Mouse (Mus musculus) kidney, adult 2 months (tissue): Measurements from ENCODE around the gene Tgfbi. TPM values are rescaled to one million over a fixed set of nuclear protein-coding genes. Genes with fewer than 3 reads are reported as not detected.
A peak's percentile ranks its signal among the peaks of the same experiment; 100 is the strongest.

ENCODE experiments used
- DNase-seq: peaks from one replicate; pipeline ENCODE4 v3.0.0; 2021
- H3K27ac ChIP-seq: fragments of 200-500 bp; 2 replicates; pipeline ENCODE4 v1.5.1; 2012; ENCODE audit warnings: low read depth, low read length, control low read depth, inconsistent platforms; ENCODE audit not compliant: insufficient read depth
- H3K27me3 ChIP-seq: fragments of 200-500 bp; replicated peaks from 2 replicates; pipeline ENCODE4 v1.6.1; 2012; ENCODE audit warnings: mild to moderate bottlenecking, moderate library complexity, low read length, inconsistent platforms; ENCODE audit not compliant: control insufficient read depth, insufficient read depth
- H3K36me3 ChIP-seq: fragments of 200-500 bp; 2 replicates; pipeline ENCODE4 v1.6.1; 2012; ENCODE audit warnings: mild to moderate bottlenecking, moderate library complexity, low read length, inconsistent platforms; ENCODE audit not compliant: control insufficient read depth, insufficient read depth
- H3K4me1 ChIP-seq: fragments of 200-500 bp; 2 replicates; pipeline ENCODE4 v1.6.1; 2011; ENCODE audit warnings: low read length; ENCODE audit not compliant: control insufficient read depth, insufficient read depth
- H3K4me3 ChIP-seq: fragments of 200-500 bp; 2 replicates; pipeline ENCODE4 v1.5.1; 2011; ENCODE audit warnings: mild to moderate bottlenecking, low read depth, low read length, control low read depth; ENCODE audit not compliant: insufficient read depth
- CTCF ChIP-seq: fragments of 200-500 bp; conservative IDR thresholded peaks from 2 replicates; pipeline ENCODE4 v1.5.1; 2011; ENCODE audit warnings: low read depth, mild to moderate bottlenecking, control low read depth, low read length, moderate library complexity, mixed read lengths; ENCODE audit not compliant: insufficient read depth, insufficient read length
- POLR2A ChIP-seq: fragments of 200-500 bp; IDR thresholded peaks from one replicate; pipeline ENCODE4 v1.6.1; 2011; ENCODE audit warnings: low read depth, low read length, control low read depth
- WGBS: fragments of 180-500 bp; shearing (Covaris S2); methylation state at CpG from one replicate; pipeline ENCODE4 v1.1.7; 2018; 5-methylcytosine and 5-hydroxymethylcytosine counted together
- polyA plus RNA-seq: library from polyadenylated mRNA; depleted of rRNA; stranded (reverse); fragments of >200 nt; gene quantifications from 2 replicates; pipeline ENCODE4 v1.2.3, GENCODE M21; 2012

Gene Tgfbi
- polyA plus RNA-seq, 1 experiment, result 18.8 TPM

- no peak overlapping the region for H3K27ac ChIP-seq
- WGBS, result 83% methylated on average over 5 of the region's 5 CpGs
- peaks cover 2% of the 10 kb centered on the region; the same call in 1 of the 2 replicates for H3K4me1 ChIP-seq
- TF ChIP-seq CTCF (no peak), POLR2A (no peak)
- DNase-seq, result no peak
- H3K27me3 ChIP-seq, result no peaks in the 10 kb centered on the region
- H3K36me3 ChIP-seq, result no peaks in the 10 kb centered on the region
- H3K4me3 ChIP-seq, result no peak overlapping the region
Observed at GRCm38 (mm10) chr13:56590202-56590601, 19.1 kb upstream of the Tgfbi start.

- WGBS, result 81% methylated on average over 8 of the region's 8 CpGs
- H3K27ac ChIP-seq, result no peak overlapping the region
- DNase-seq, result no peak
- no peaks in the 10 kb centered on the region for H3K27me3 ChIP-seq
- TF ChIP-seq POLR2A (no peak), CTCF (no peak)
- no peaks in the 10 kb centered on the region for H3K36me3 ChIP-seq
- no peak overlapping the region for H3K4me3 ChIP-seq
- H3K4me1 ChIP-seq, result peaks cover 7% of the 10 kb centered on the region; the same call in 1 of the 2 replicates
Observed at GRCm38 (mm10) chr13:56591191-56591590, 18.1 kb upstream of the Tgfbi start.

- H3K4me1 ChIP-seq, result peaks cover 7% of the 10 kb centered on the region; the same call in 1 of the 2 replicates
- 54% methylated on average over 2 of the region's 2 CpGs for WGBS
- H3K27ac ChIP-seq, result no peak overlapping the region
- TF ChIP-seq POLR2A (no peak), CTCF (no peak)
- no peak for DNase-seq
- no peak overlapping the region for H3K4me3 ChIP-seq
- no peaks in the 10 kb centered on the region for H3K36me3 ChIP-seq
- no peaks in the 10 kb centered on the region for H3K27me3 ChIP-seq
Observed at GRCm38 (mm10) chr13:56591939-56592338, 17.4 kb upstream of the Tgfbi start.

GRCm38 (mm10) chr13:56593196-56593595 is 16.1 kb upstream of the Tgfbi start:
- Histone ChIP-seq H3K27me3 (no peaks in the 10 kb centered on the region), H3K4me3 (no peak overlapping the region), H3K4me1 (peaks cover 11% of the 10 kb centered on the region), H3K27ac (no peak overlapping the region), H3K36me3 (no peaks in the 10 kb centered on the region)
- 77% methylated on average over 5 of the region's 5 CpGs for WGBS
- DNase-seq, result no peak
- TF ChIP-seq POLR2A (no peak), CTCF (no peak)

- DNase-seq, result no peak
- WGBS, result 81% methylated on average over 7 of the region's 7 CpGs
- no peak overlapping the region for H3K4me3 ChIP-seq
- TF ChIP-seq CTCF, result no peak
- TF ChIP-seq POLR2A, result no peak
- peaks cover 11% of the 10 kb centered on the region for H3K4me1 ChIP-seq
- H3K27ac ChIP-seq, result no peak overlapping the region
- no peaks in the 10 kb centered on the region for H3K27me3 ChIP-seq
- no peaks in the 10 kb centered on the region for H3K36me3 ChIP-seq
Observed at GRCm38 (mm10) chr13:56593961-56594391, 15.3 kb upstream of the Tgfbi start.

- Histone ChIP-seq H3K36me3 (no peaks in the 10 kb centered on the region), H3K4me3 (no peak overlapping the region), H3K27ac (0 out of 2 replicates have a peak overlapping the region, but pooled peaks have one; percentile 9), H3K27me3 (no peaks in the 10 kb centered on the region), H3K4me1 (peaks cover 11% of the 10 kb centered on the region)
- WGBS, result 63% methylated on average over 8 of the region's 8 CpGs
- peak; percentile 75 for DNase-seq
- TF ChIP-seq CTCF (no peak), POLR2A (no peak)
Observed at GRCm38 (mm10) chr13:56595246-56595645, 14.1 kb upstream of the Tgfbi start.

GRCm38 (mm10) chr13:56597296-56597695 is 12.0 kb upstream of the Tgfbi start:
- H3K27me3 ChIP-seq, result no peaks in the 10 kb centered on the region
- TF ChIP-seq POLR2A (no peak), CTCF (no peak)
- H3K27ac ChIP-seq, result no peak overlapping the region
- H3K4me3 ChIP-seq, result no peak overlapping the region
- H3K36me3 ChIP-seq, result no peaks in the 10 kb centered on the region
- WGBS, result 91% methylated on average over 4 of the region's 4 CpGs
- DNase-seq, result no peak
- H3K4me1 ChIP-seq, result peaks cover 11% of the 10 kb centered on the region
